Mouse (Mus musculus) Patski (cell line): ENCODE data around the gene Dnali1. TPM values are rescaled to one million over a fixed set of nuclear protein-coding genes. Genes with fewer than 3 reads are reported as not detected.
A peak's percentile ranks its signal among the peaks of the same experiment; 100 is the strongest.

Experiments used
- ATAC-seq: fragments of 100-300 bp; one replicate; pipeline ENCODE4 v1.8.0; 2021
- CTCF ChIA-PET: fragments of 350-600 bp; sonication (Branson Sonifier 250); formaldehyde crosslinking; loops from one replicate; lab custom pipeline; 2022; ENCODE audit warnings: inconsistent platforms; lab: Charles Lee
- POLR2A ChIA-PET: fragments of 350-600 bp; sonication (Branson Sonifier 250); formaldehyde crosslinking; loops from one replicate; lab custom pipeline; 2022; ENCODE audit warnings: antibody characterized with exemption, inconsistent platforms; lab: Charles Lee
- DNase-seq: peaks from one replicate; pipeline ENCODE4 v3.0.0-alpha.2; 2011; ENCODE audit warnings: low read depth, low spot score
- H3K27me3 ChIP-seq: fragments of 371-371 bp; one replicate; pipeline ENCODE4 v1.5.1; 2021
- CTCF ChIP-seq: fragments of 100-300 bp; IDR thresholded peaks from one replicate; pipeline ENCODE4 v1.5.1; 2021
- in situ Hi-C: fragments of 300-500 bp; cut with MboI; formaldehyde crosslinking; loops from 3 replicates; pipeline ENCODE4 v1.11.1; 2018; ENCODE audit warnings: low pct_unique_long_range_greater_than_20kb, mixed read lengths
- polyA plus RNA-seq: library from polyadenylated mRNA; unstranded; gene quantifications from one replicate; pipeline ENCODE4 v1.2.3, GENCODE M21; 2021

Gene Dnali1
- polyA plus RNA-seq, 1 experiment from 2014 or later = 0.14 TPM

- in situ Hi-C loops = loop anchor here (5.0 kb wide), 1 partner anchor 113 kb away; no protein-coding TSS in a partner anchor
- no peak for ATAC-seq
Measured at GRCm38 (mm10) chr4:125055385-125055784, 10.1 kb downstream of the Dnali1 start.

GRCm38 (mm10) chr4:125044454-125044853, 21.0 kb downstream of the Dnali1 start:
- ChIA-PET CTCF (interaction anchor here (1.2 kb wide), 1 partner anchor 102 kb away, joined by 3 read pairs; no protein-coding TSS in a partner anchor), POLR2A (no interaction called here)
- DNase-seq (no peak), ATAC-seq (no peak)
- H3K27me3 ChIP-seq = no peaks in the 10 kb centered on the region
- TF ChIP-seq CTCF = no peak
- in situ Hi-C loops = no loop called here

More at GRCm38 (mm10) chr4:125055385-125055784, 10.1 kb downstream of the Dnali1 start:
- DNase-seq = no peak
- ChIA-PET POLR2A (no interaction called here), CTCF (interaction anchor here (2.1 kb wide), 1 partner anchor 108 kb away, joined by 6 read pairs; no protein-coding TSS in a partner anchor)
- TF ChIP-seq CTCF = no peak
- no peaks in the 10 kb centered on the region for H3K27me3 ChIP-seq

- ChIA-PET CTCF (no interaction called here), POLR2A (no interaction called here)
- in situ Hi-C loops = no loop called here
- no peaks in the 10 kb centered on the region for H3K27me3 ChIP-seq
- no peak for TF ChIP-seq CTCF
- ATAC-seq (no peak), DNase-seq (no peak)
Measured at GRCm38 (mm10) chr4:125034341-125034740, 31.2 kb downstream of the Dnali1 start.

- in situ Hi-C loops = no loop called here
- peaks cover 6% of the 10 kb centered on the region for H3K27me3 ChIP-seq
- POLR2A ChIA-PET = no interaction called here
- peak; percentile 44 for DNase-seq
- no peak for TF ChIP-seq CTCF
- CTCF ChIA-PET = no interaction called here
- peak; percentile 94 for ATAC-seq
Measured at GRCm38 (mm10) chr4:125029891-125030614, 35.5 kb downstream of the Dnali1 start.

GRCm38 (mm10) chr4:125020780-125021538, 44.5 kb downstream of the Dnali1 start:
- POLR2A ChIA-PET = no interaction called here
- ATAC-seq (no peak), DNase-seq (no peak)
- in situ Hi-C loops = no loop called here
- no peak for TF ChIP-seq CTCF
- H3K27me3 ChIP-seq = peaks cover 8% of the 10 kb centered on the region
- CTCF ChIA-PET = no interaction called here

- in situ Hi-C loops = no loop called here
- POLR2A ChIA-PET = no interaction called here
- DNase-seq (no peak), ATAC-seq (no peak)
- CTCF ChIA-PET = no interaction called here
- H3K27me3 ChIP-seq = no peaks in the 10 kb centered on the region
- TF ChIP-seq CTCF = no peak
Measured at GRCm38 (mm10) chr4:125017431-125017830, 48.1 kb downstream of the Dnali1 start.

- ATAC-seq = no peak
- no peaks in the 10 kb centered on the region for H3K27me3 ChIP-seq
- in situ Hi-C loops = no loop called here
- POLR2A ChIA-PET = no interaction called here
- TF ChIP-seq CTCF = no peak
- DNase-seq = no peak
- CTCF ChIA-PET = no interaction called here
Measured at GRCm38 (mm10) chr4:125015806-125016635, 49.5 kb downstream of the Dnali1 start, which contains the start of gene Gnl2. TSS of gene Gnl2 (plus strand) at chr4:125016585.

- ATAC-seq = no peak
- no peak for TF ChIP-seq CTCF
- ChIA-PET POLR2A (no interaction called here), CTCF (no interaction called here)
- peaks cover 36% of the 10 kb centered on the region for H3K27me3 ChIP-seq
- in situ Hi-C loops = no loop called here
- no peak for DNase-seq
Measured at GRCm38 (mm10) chr4:125008712-125009111, 56.8 kb downstream of the Dnali1 start.

- ATAC-seq = no peak
- in situ Hi-C loops = no loop called here
- peaks cover 36% of the 10 kb centered on the region for H3K27me3 ChIP-seq
- ChIA-PET POLR2A (no interaction called here), CTCF (no interaction called here)
- TF ChIP-seq CTCF = no peak
- no peak for DNase-seq
Measured at GRCm38 (mm10) chr4:125008220-125008619, 57.3 kb downstream of the Dnali1 start.

- TF ChIP-seq CTCF = no peak
- CTCF ChIA-PET = no interaction called here
- POLR2A ChIA-PET = no interaction called here
- DNase-seq (no peak), ATAC-seq (no peak)
- in situ Hi-C loops = no loop called here
- H3K27me3 ChIP-seq = peaks cover 36% of the 10 kb centered on the region
Measured at GRCm38 (mm10) chr4:125007460-125007859, 58.0 kb downstream of the Dnali1 start.

Other genes starting within 250 kb of the Dnali1 start
- gene Yrdc, start 215.0 kb downstream of the Dnali1 start, polyA plus RNA-seq = 38.1 TPM
- gene 1110065P20Rik, start 214.5 kb downstream of the Dnali1 start, polyA plus RNA-seq = 53.9 TPM
- gene Maneal, start 203.5 kb downstream of the Dnali1 start, polyA plus RNA-seq = not detected
- not detected for gene Epha10, start 184.8 kb downstream of the Dnali1 start, polyA plus RNA-seq
- gene 9930104L06Rik, start 128.7 kb downstream of the Dnali1 start, polyA plus RNA-seq = 8.9 TPM
- 42.9 TPM for gene Cdca8, start 126.4 kb downstream of the Dnali1 start, polyA plus RNA-seq
- not detected for gene Rspo1, start 79.3 kb downstream of the Dnali1 start, polyA plus RNA-seq
- 41.6 TPM for gene Gnl2, start 49.1 kb downstream of the Dnali1 start, polyA plus RNA-seq
- 13.5 TPM for gene Snip1, start 969 bp upstream of the Dnali1 start, polyA plus RNA-seq
- gene Meaf6, start 19.4 kb upstream of the Dnali1 start, polyA plus RNA-seq = 22.3 TPM
- gene Zc3h12a, start 62.1 kb upstream of the Dnali1 start, polyA plus RNA-seq = 5.7 TPM